Mouse (Mus musculus) gastrocnemius, adult 2 months (tissue): ENCODE measurements at regions not wholly inside any gene's neighbourhood (a gene's known extent, or its start where the extent isn't known, plus 50 kb on each side); places are given as distances from the start of the nearest gene placed in this dataset.

Experiments
- DNase-seq: peaks from one replicate; pipeline ENCODE4 v3.0.0; 2022
- H3K27ac ChIP-seq: fragments of 200-600 bp; 2 replicates; pipeline ENCODE4 v1.8.1; 2022; ENCODE audit warnings: mild to moderate bottlenecking
- H3K4me3 ChIP-seq: fragments of 200-600 bp; 2 replicates; pipeline ENCODE4 v1.8.1; 2022; ENCODE audit warnings: mild to moderate bottlenecking, moderate library complexity
- CTCF ChIP-seq: fragments of 200-600 bp; IDR thresholded peaks from 2 replicates; pipeline ENCODE4 v1.8.1; 2022; ENCODE audit warnings: antibody characterized with exemption, mild to moderate bottlenecking, moderate library complexity
- intact Hi-C: fragments of 180-260 bp; cut with DNase I; formaldehyde crosslinking; loops from one replicate; pipeline ENCODE4 v1.15.1; 2025

GRCm38 (mm10) chr2:75139544-75139943 lies 313.9 kb downstream of the Mtx2 start:
- TF ChIP-seq CTCF = no peak
- DNase-seq = no peak
- no peak overlapping the region for H3K4me3 ChIP-seq
- intact Hi-C loops = loop anchor here (5.0 to 10.0 kb wide), 3 partner anchors 175 to 448 kb away; no protein-coding TSS in a partner anchor
- no peak overlapping the region for H3K27ac ChIP-seq

- no peak for TF ChIP-seq CTCF
- Histone ChIP-seq H3K4me3 (no peak overlapping the region), H3K27ac (no peak overlapping the region)
- DNase-seq = no peak
- intact Hi-C loops = no loop called here
Observed at GRCm38 (mm10) chr2:75142675-75143074, 317.1 kb downstream of the Mtx2 start.

DNA sequence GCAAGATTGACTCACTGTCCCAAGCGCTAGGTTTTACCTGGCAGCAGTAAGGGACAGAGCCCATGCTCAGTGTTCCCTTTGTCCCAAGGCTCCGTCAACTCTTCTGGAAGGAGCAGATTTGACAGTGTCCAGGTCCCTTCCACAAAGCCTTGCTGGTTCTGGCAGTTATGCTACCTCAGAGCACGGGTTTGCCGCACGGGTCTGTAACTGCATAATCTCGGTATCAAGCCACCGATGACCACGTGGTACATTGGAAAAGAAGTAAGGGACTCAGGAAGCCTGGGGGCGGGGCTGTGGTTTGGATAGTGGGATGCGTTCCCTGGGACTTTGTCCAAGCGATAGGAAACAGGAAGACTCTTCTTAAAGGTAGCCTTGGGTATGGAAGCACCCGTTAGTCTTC lies 319.3 kb downstream of the Mtx2 start:
- TF ChIP-seq CTCF = no peak
- Histone ChIP-seq H3K27ac (no peak overlapping the region), H3K4me3 (no peak overlapping the region)
- intact Hi-C loops = no loop called here
- DNase-seq = no peak

DNA sequence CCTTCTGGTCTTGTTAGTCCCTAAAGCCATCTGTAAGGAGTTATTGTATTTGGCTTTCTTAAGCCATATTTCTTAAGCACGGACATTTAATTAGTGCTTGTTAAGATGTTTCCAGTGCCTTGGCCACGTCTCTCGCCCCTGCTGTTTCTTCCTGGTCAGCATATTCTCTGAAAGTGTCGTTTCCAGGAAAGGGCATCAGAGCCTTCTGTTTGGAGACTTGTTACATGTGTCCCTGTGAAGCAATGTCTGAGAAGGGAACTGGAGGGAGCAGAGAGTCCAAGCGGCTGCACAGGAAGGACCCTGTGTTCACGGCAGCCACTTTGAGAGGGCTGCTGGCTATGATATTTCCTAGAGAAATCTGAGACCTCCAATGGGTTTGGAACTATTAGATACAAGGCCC lies 320.7 kb downstream of the Mtx2 start:
- H3K27ac ChIP-seq = no peak overlapping the region
- intact Hi-C loops = no loop called here
- no peak for TF ChIP-seq CTCF
- DNase-seq = no peak
- H3K4me3 ChIP-seq = no peak overlapping the region

GRCm38 (mm10) chr2:75147399-75147798 lies 321.8 kb downstream of the Mtx2 start:
- intact Hi-C loops = no loop called here

DNA sequence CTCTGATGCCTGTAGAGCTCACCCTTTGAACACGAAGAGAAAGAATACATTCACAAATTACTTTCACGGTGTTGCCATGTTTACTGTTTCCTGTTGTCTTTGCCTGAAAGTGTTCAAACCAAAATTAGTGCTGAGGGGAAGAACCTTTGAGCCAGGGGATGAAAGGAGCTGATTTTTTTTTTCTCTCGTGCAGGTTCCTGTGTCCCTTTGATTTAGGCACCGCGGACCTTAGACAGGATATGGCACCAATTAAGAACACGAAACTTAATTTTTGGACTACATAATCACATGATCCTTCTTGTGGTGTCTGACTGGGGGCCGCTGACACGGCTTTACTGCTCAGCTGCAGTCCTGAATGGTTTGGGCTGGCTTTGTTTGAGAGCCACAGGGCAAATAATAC lies 322.4 kb downstream of the Mtx2 start:
- TF ChIP-seq CTCF = no peak
- DNase-seq = no peak
- H3K27ac ChIP-seq = no peak overlapping the region
- intact Hi-C loops = no loop called here
- H3K4me3 ChIP-seq = no peak overlapping the region

More at GRCm38 (mm10) chr2:75147399-75147798, 321.8 kb downstream of the Mtx2 start:
- Histone ChIP-seq H3K4me3 (no peak overlapping the region), H3K27ac (no peak overlapping the region)
- no peak for TF ChIP-seq CTCF
- DNase-seq = no peak

DNA sequence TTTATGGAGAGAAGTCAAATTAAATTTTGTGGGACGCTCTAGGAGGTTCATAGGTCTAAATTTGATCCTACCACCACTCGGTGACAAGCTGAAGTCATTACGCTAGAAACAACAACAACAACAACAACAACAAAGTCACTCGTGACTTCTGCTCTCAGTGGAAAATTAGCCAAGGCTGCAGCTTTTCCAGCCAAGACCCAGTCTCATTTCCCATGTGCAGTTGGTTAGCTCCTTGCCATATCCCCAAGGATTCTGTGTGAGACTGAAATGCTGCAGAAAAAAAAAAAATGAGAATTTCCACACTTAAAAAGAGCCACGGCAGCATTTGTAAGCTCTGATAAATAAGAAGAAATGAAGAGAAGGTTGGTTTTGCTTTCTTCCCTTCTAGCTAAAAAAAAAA lies 323.4 kb downstream of the Mtx2 start:
- no peak for DNase-seq
- no peak overlapping the region for H3K4me3 ChIP-seq
- no peak for TF ChIP-seq CTCF
- intact Hi-C loops = no loop called here
- no peak overlapping the region for H3K27ac ChIP-seq

GRCm38 (mm10) chr2:75149562-75149961 lies 324.0 kb downstream of the Mtx2 start:
- TF ChIP-seq CTCF = no peak
- intact Hi-C loops = no loop called here
- no peak for DNase-seq
- Histone ChIP-seq H3K27ac (no peak overlapping the region; the same call in 1 of the 2 replicates), H3K4me3 (peak overlapping the region; percentile 13; the same call in 1 of the 2 replicates)

- Histone ChIP-seq H3K4me3 (no peak overlapping the region), H3K27ac (no peak overlapping the region)
- DNase-seq = peak; percentile 65
- TF ChIP-seq CTCF = peak; percentile 62
- intact Hi-C loops = loop anchor here (5.0 kb wide), 3 partner anchors 161 to 449 kb away; partner anchors contain the start of gene Hoxd8
Observed at GRCm38 (mm10) chr2:75150986-75151385, 325.4 kb downstream of the Mtx2 start.

DNA sequence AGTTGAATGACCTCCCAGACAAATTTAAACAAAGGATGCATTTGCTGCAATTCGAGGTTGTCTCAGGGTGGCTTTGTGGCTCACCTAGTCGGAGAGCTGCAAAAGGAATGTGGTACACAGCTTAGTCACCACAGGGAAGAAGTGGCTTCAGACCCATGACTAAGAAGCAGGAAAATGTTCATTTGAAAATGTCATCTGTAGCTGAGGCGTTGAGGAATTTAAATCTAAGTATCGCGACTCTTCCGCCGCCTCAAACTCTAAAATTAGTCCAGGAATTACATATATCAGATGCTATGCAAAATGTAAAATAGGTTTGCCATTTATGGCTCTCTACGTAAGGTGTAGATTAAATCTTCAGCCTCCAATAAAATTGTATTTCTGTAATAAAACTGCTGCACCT lies 325.9 kb downstream of the Mtx2 start:
- no peak for DNase-seq
- TF ChIP-seq CTCF = no peak
- intact Hi-C loops = loop anchor here (5.0 kb wide), 3 partner anchors 161 to 449 kb away; partner anchors contain the start of gene Hoxd8
- Histone ChIP-seq H3K27ac (no peak overlapping the region), H3K4me3 (no peak overlapping the region)

GRCm38 (mm10) chr2:75152477-75152990 lies 326.9 kb downstream of the Mtx2 start:
- DNase-seq = peak; percentile 35
- H3K27ac ChIP-seq = no peak overlapping the region
- intact Hi-C loops = loop anchor here (5.0 kb wide), 3 partner anchors 160 to 450 kb away; partner anchors contain the start of gene Hoxd8
- H3K4me3 ChIP-seq = no peak overlapping the region
- peak; percentile 72 for TF ChIP-seq CTCF

DNA sequence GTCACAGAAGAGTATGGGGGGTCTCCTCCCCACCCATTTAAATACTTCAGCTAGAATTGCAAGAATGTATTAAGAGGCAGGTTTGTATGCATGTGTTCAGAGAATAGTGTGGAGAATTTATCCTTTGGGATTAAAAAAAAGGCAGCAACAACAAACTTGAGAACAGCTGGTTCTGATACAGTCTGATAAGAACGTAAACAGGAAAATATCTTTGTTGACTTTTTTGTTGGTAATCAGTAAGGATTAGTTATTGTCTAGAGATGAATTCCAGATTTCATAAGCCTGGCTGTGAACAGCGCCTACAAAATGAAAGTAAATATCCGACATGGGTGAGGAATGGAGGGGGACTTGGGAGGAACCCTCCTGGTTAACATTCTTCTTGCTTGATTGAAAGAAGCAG lies 328.8 kb downstream of the Mtx2 start:
- H3K4me3 ChIP-seq = peak overlapping the region; percentile 61
- no peak for TF ChIP-seq CTCF
- DNase-seq = no peak
- intact Hi-C loops = loop anchor here (5.0 kb wide), 3 partner anchors 158 to 452 kb away; partner anchors contain the start of gene Hoxd8
- peak overlapping the region; percentile 70 for H3K27ac ChIP-seq

GRCm38 (mm10) chr2:75158581-75158980 lies 333.0 kb downstream of the Mtx2 start:
- intact Hi-C loops = no loop called here
- H3K4me3 ChIP-seq = no peak overlapping the region
- no peak for DNase-seq
- no peak overlapping the region for H3K27ac ChIP-seq
- no peak for TF ChIP-seq CTCF

DNA sequence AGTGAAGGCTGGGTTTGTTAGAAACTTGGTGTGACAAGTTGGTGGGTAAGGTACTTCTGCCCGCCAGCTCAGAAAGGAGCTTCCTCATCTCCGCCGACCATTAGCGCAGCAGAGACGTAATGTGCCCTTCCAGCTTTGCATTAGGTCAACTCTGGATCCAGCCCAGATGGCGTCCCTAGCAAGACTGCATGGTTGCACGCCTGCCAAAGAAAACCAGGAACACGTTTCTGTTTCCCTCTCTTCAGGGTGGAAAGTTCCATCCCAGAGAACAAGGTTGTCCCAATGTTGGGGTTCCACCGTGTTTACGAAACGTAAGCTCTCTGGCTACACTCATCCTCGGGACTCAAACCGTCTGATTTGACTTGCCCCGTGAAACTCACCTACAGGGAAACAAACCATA lies 335.5 kb downstream of the Mtx2 start:
- Histone ChIP-seq H3K27ac (no peak overlapping the region), H3K4me3 (no peak overlapping the region)
- no peak for DNase-seq
- no peak for TF ChIP-seq CTCF
- intact Hi-C loops = no loop called here
